Mouse (Mus musculus) spleen, adult 2 months (tissue): ENCODE measurements around the gene Mgat2.

ENCODE experiments used
- CTCF ChIP-seq: fragments of 200-500 bp; IDR thresholded peaks from 2 replicates; pipeline ENCODE4 v1.5.1; 2011; ENCODE audit warnings: mild to moderate bottlenecking, inconsistent platforms; ENCODE audit not compliant: insufficient read depth, insufficient read length, insufficient replicate concordance; ENCODE audit errors: extremely low read depth
- POLR2A ChIP-seq: fragments of 200-500 bp; IDR thresholded peaks from 2 replicates; pipeline ENCODE4 v1.6.1; 2011; ENCODE audit warnings: low read depth, low read length, inconsistent platforms

DNA sequence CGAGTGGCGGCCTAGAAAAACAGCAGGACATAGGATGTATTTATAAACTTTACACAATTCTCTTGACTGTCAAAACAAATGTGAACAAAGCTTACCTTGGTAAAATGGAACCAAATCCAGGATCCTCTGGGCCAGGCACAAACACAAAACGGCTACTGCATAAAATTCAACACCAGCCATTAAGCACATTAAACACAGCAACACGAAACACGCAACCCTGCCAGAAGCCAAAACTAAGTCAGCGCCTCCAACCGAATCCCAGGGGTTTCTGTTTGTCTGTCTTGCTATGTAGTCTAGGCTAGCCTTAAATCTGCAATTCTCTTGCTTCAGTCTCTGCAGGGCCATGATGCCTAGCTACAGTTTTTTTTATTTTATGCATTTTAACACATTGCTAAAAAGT lies 24.0 kb downstream of the Mgat2 start:
- no peak for TF ChIP-seq POLR2A
- TF ChIP-seq CTCF = no peak
